Mouse (Mus musculus): Measurements from ENCODE around the gene Paf1. TPM values are rescaled to one million over a fixed set of nuclear protein-coding genes. Genes with fewer than 3 reads are reported as not detected.

The Paf1 gene
- 50.9 TPM for polyA plus RNA-seq (2014; fragmentation: Illumina TruSeq; extraction: RNeasy Lipid Tissue Mini Kit (QIAGEN cat#74804))

GRCm38 (mm10) chr7:28392429-28393271 lies at the start of gene Paf1, which contains the start of gene Med29:
TSS of gene Paf1 (plus strand) at chr7:28392951.
TSS of gene Med29 (minus strand) at chr7:28392708.

GRCm38 (mm10) chr7:28350155-28350883 lies 42.4 kb upstream of the Paf1 start, which contains the start of gene Rps16:
TSS of gene Rps16 (plus strand) at chr7:28350652.

GRCm38 (mm10) chr7:28372251-28373108 lies 20.3 kb upstream of the Paf1 start, which contains the start of gene Plekhg2:
TSS of gene Plekhg2 (minus strand) at chr7:28372599.

DNA sequence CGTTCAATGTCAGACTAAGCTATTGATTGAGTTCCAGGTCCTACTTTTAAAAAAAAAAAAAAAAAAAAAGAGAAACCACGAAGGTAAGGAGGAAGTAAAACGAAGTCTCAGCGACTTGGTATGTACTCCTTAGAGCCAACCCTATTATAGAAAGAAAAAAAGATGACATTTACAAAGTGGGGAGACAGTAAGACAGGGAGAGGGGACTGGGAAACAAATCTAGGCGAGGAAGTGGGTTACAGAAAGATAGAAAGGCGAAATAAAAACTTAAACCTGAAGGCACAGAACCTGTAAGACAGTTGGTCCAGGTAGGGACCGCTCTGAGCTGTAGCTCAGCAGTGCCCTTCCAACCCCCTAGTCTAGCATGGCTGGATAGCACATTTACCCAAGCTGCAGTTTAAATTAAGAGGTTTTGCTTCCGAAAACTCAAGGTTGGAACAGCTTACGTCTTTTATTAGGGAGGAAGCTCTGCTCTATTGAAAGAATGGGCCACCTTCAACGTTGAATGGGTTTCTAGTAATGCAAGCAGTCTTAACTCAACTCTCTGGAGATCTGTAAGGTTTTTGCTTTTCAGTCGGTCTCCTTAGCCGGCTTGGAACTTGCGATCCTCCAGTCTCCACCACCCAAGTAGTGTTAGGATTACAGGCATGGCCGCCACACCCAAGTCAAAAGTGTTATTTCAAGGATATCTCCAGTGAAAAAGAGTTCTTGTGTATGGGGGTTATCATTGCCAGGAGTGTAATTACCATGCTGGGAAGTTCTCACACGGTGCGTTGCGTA lies 12.3 kb upstream of the Paf1 start, which contains the start of gene Zfp36:
Gene Zfp36 (minus strand): TSS at position 17 of the 780 bp plus-strand sequence.

GRCm38 (mm10) chr7:28436932-28437570 lies 44.3 kb downstream of the Paf1 start, which contains the start of gene Gmfg:
TSS of gene Gmfg (plus strand) at chr7:28437447.

Other genes starting within 250 kb of the Paf1 start
- 16.9 TPM for gene Fbl, start 223.2 kb upstream of the Paf1 start, polyA plus RNA-seq (2014; fragmentation: Illumina TruSeq; extraction: RNeasy Lipid Tissue Mini Kit (QIAGEN cat#74804))
- gene Dyrk1b, start 213.5 kb upstream of the Paf1 start, polyA plus RNA-seq (2014; fragmentation: Illumina TruSeq; extraction: RNeasy Lipid Tissue Mini Kit (QIAGEN cat#74804)) = 0.51 TPM
- gene Eid2, start 125.1 kb upstream of the Paf1 start, polyA plus RNA-seq (2014; fragmentation: Illumina TruSeq; extraction: RNeasy Lipid Tissue Mini Kit (QIAGEN cat#74804)) = 21.1 TPM
- gene Eid2b, start 115.2 kb upstream of the Paf1 start, polyA plus RNA-seq (2014; fragmentation: Illumina TruSeq; extraction: RNeasy Lipid Tissue Mini Kit (QIAGEN cat#74804)) = 15.6 TPM
- gene Selenov, start 101.8 kb upstream of the Paf1 start, polyA plus RNA-seq (2014; fragmentation: Illumina TruSeq; extraction: RNeasy Lipid Tissue Mini Kit (QIAGEN cat#74804)) = not detected
- gene Dll3, start 90.7 kb upstream of the Paf1 start, polyA plus RNA-seq (2014; fragmentation: Illumina TruSeq; extraction: RNeasy Lipid Tissue Mini Kit (QIAGEN cat#74804)) = not detected
- gene Timm50, start 80.9 kb upstream of the Paf1 start, polyA plus RNA-seq (2014; fragmentation: Illumina TruSeq; extraction: RNeasy Lipid Tissue Mini Kit (QIAGEN cat#74804)) = 9.9 TPM
- 39.3 TPM for gene Supt5, start 54.2 kb upstream of the Paf1 start, polyA plus RNA-seq (2014; fragmentation: Illumina TruSeq; extraction: RNeasy Lipid Tissue Mini Kit (QIAGEN cat#74804))
- gene Rps16, start 42.3 kb upstream of the Paf1 start, polyA plus RNA-seq (2014; fragmentation: Illumina TruSeq; extraction: RNeasy Lipid Tissue Mini Kit (QIAGEN cat#74804)) = 321 TPM
- gene Plekhg2, start 20.4 kb upstream of the Paf1 start, polyA plus RNA-seq (2014; fragmentation: Illumina TruSeq; extraction: RNeasy Lipid Tissue Mini Kit (QIAGEN cat#74804)) = 1.9 TPM
- gene Zfp36, start 12.7 kb upstream of the Paf1 start, polyA plus RNA-seq (2014; fragmentation: Illumina TruSeq; extraction: RNeasy Lipid Tissue Mini Kit (QIAGEN cat#74804)) = 10.9 TPM
- gene Med29, start 243 bp upstream of the Paf1 start, polyA plus RNA-seq (2014; fragmentation: Illumina TruSeq; extraction: RNeasy Lipid Tissue Mini Kit (QIAGEN cat#74804)) = 2.1 TPM
- gene Gmfg, start 44.5 kb downstream of the Paf1 start, polyA plus RNA-seq (2014; fragmentation: Illumina TruSeq; extraction: RNeasy Lipid Tissue Mini Kit (QIAGEN cat#74804)) = 2.7 TPM
- 0.80 TPM for gene Lrfn1, start 59.0 kb downstream of the Paf1 start, polyA plus RNA-seq (2014; fragmentation: Illumina TruSeq; extraction: RNeasy Lipid Tissue Mini Kit (QIAGEN cat#74804))
- gene Ifnl2, start 117.5 kb downstream of the Paf1 start, polyA plus RNA-seq (2014; fragmentation: Illumina TruSeq; extraction: RNeasy Lipid Tissue Mini Kit (QIAGEN cat#74804)) = not detected
- gene Ifnl3, start 129.9 kb downstream of the Paf1 start, polyA plus RNA-seq (2014; fragmentation: Illumina TruSeq; extraction: RNeasy Lipid Tissue Mini Kit (QIAGEN cat#74804)) = not detected
- gene Sycn, start 147.9 kb downstream of the Paf1 start, polyA plus RNA-seq (2014; fragmentation: Illumina TruSeq; extraction: RNeasy Lipid Tissue Mini Kit (QIAGEN cat#74804)) = not detected
- not detected for gene Nccrp1, start 154.3 kb downstream of the Paf1 start, polyA plus RNA-seq (2014; fragmentation: Illumina TruSeq; extraction: RNeasy Lipid Tissue Mini Kit (QIAGEN cat#74804))
- 23.7 TPM for gene Samd4b, start 205.2 kb downstream of the Paf1 start, polyA plus RNA-seq (2014; fragmentation: Illumina TruSeq; extraction: RNeasy Lipid Tissue Mini Kit (QIAGEN cat#74804))
- gene Pak4, start 205.2 kb downstream of the Paf1 start, polyA plus RNA-seq (2014; fragmentation: Illumina TruSeq; extraction: RNeasy Lipid Tissue Mini Kit (QIAGEN cat#74804)) = 0.94 TPM
- not detected for gene Acp7, start 238.4 kb downstream of the Paf1 start, polyA plus RNA-seq (2014; fragmentation: Illumina TruSeq; extraction: RNeasy Lipid Tissue Mini Kit (QIAGEN cat#74804))